8 mouse cellular contexts compared by ENCODE assay signal in the genomic region with DNA sequence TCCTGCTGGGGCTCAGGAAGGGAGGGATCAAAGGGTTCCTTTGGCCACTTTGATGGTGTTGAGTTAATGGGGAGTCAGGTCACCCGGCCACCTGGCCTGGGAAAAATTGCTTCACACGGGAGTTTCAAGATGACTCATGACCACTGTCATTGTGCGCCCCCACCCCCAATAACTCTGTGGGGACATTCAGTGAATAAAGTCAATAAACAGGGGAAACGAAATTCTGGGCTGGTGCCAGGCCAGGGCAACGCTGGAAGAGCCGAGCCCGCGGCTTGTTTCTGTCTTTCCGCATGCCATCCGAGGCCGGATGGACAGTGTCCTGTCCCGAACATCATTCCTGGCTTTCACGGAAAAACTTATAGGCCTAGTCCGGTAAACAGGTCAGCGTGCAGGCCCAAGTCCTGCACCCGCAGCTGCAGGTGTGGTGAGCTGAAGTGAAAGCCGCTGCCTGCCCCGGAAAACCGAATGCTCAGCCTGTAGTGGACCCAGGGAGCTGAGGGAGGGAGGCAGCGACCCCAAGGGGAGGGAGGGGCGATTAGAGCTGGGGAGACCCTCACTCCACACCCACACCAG. TPM values are rescaled to one million over a fixed set of nuclear protein-coding genes. Genes with fewer than 3 reads are reported as not detected.
DNase-seq lines count a peak whose midpoint lies in the region; ATAC-seq and TF ChIP-seq lines count a peak whose summit lies in the region.

No protein-coding gene starts in this region.

- H3K36me3 ChIP-seq in forebrain, embryonic 13.5 days (ENCODE audit: poor library complexity, severe bottlenecking): no peaks in the 10 kb centered on the region
- no peaks in the 10 kb centered on the region for H3K36me3 ChIP-seq in limb, embryonic 12.5 days
- H3K36me3 ChIP-seq in neural tube, embryonic 13.5 days: no peaks in the 10 kb centered on the region

- TF ChIP-seq CTCF in left cerebral cortex, adult 2 months (IDR thresholded peaks at IDR 0.05): no peak

- H3K4me2 ChIP-seq in forebrain, embryonic 13.5 days: peak overlapping the region; percentile 59
- peak overlapping the region; percentile 62 for H3K4me2 ChIP-seq in limb, embryonic 12.5 days
- H3K4me2 ChIP-seq in neural tube, embryonic 13.5 days: peak overlapping the region; percentile 58

- intact Hi-C loops in left cerebral cortex, adult 2 months (cut with DNase I): no loop called here

- no peak for DNase-seq in left cerebral cortex, adult 2 months (ENCODE audit: extremely low spot score in 1 of 2, low spot score in 2 of 2)
- DNase-seq in left cerebral cortex, adult 8-10 months (ENCODE audit: low spot score in 2 of 2): no peak
- no peak for DNase-seq in gastrocnemius, adult 8-10 months (ENCODE audit: low spot score in 2 of 2)
- no peak for DNase-seq in spleen, postnatal 10 days (ENCODE audit: low spot score in 2 of 2)
- no peak for DNase-seq in adrenal gland, postnatal 14 days

- peaks cover 85% of the 10 kb centered on the region for H3K27me3 ChIP-seq in forebrain, embryonic 13.5 days
- H3K27me3 ChIP-seq in limb, embryonic 12.5 days: peaks cover 92% of the 10 kb centered on the region
- H3K27me3 ChIP-seq in neural tube, embryonic 13.5 days: peaks cover 92% of the 10 kb centered on the region

- H3K4me3 ChIP-seq in left cerebral cortex, adult 2 months: peak overlapping the region; percentile 30
- H3K4me3 ChIP-seq in forebrain, embryonic 13.5 days: peak overlapping the region; percentile 38
- peak overlapping the region; percentile 39 for H3K4me3 ChIP-seq in limb, embryonic 12.5 days (replicated peaks)
- peak overlapping the region; percentile 36 for H3K4me3 ChIP-seq in neural tube, embryonic 13.5 days

- WGBS in forebrain, embryonic 13.5 days: 4% methylated on average over 21 of the region's 21 CpGs
- WGBS in limb, embryonic 12.5 days: 4% methylated on average over 21 of the region's 21 CpGs
- WGBS in neural tube, embryonic 13.5 days: 2% methylated on average over 21 of the region's 21 CpGs

- ATAC-seq in forebrain, embryonic 13.5 days: no peak
- no peak for ATAC-seq in limb, embryonic 12.5 days (ENCODE audit: insufficient number of reproducible peaks, insufficient read depth, low FRiP score, low TSS enrichment, low read depth)
- no peak for ATAC-seq in neural tube, embryonic 13.5 days (ENCODE audit: low read depth)

- H3K27ac ChIP-seq in left cerebral cortex, adult 2 months: no peak overlapping the region
- H3K27ac ChIP-seq in forebrain, embryonic 13.5 days: no peak overlapping the region
- H3K27ac ChIP-seq in limb, embryonic 12.5 days: no peak overlapping the region
- H3K27ac ChIP-seq in neural tube, embryonic 13.5 days (replicated peaks): no peak overlapping the region

- H3K9ac ChIP-seq in forebrain, embryonic 13.5 days: no peak overlapping the region
- peak overlapping the region; percentile 48; the same call in 1 of the 2 replicates for H3K9ac ChIP-seq in limb, embryonic 12.5 days (replicated peaks)
- H3K9ac ChIP-seq in neural tube, embryonic 13.5 days: peak overlapping the region; percentile 44; the same call in 1 of the 2 replicates

- H3K4me1 ChIP-seq in forebrain, embryonic 13.5 days: peaks cover 20% of the 10 kb centered on the region
- peaks cover 33% of the 10 kb centered on the region for H3K4me1 ChIP-seq in limb, embryonic 12.5 days (replicated peaks)
- H3K4me1 ChIP-seq in neural tube, embryonic 13.5 days (replicated peaks): peaks cover 22% of the 10 kb centered on the region

- H3K9me3 ChIP-seq in forebrain, embryonic 13.5 days (replicated peaks): no peaks in the 10 kb centered on the region
- H3K9me3 ChIP-seq in limb, embryonic 12.5 days: no peaks in the 10 kb centered on the region
- H3K9me3 ChIP-seq in neural tube, embryonic 13.5 days: no peaks in the 10 kb centered on the region; the same call in 1 of the 2 replicates

RNA-seq across cellular contexts. Expression of a gene that starts 9.3 kb away (rescaled TPM):
- total RNA-seq in left cerebral cortex, adult 2 months (2021): 1 to 10 TPM; 1.1 to 2.0 TPM
- 1 to 10 TPM; 1.0 to 2.1 (median 1.6) TPM for total RNA-seq in left cerebral cortex, adult 8-10 months (2022)
- 0.39 and 0.56 TPM in 2 replicates for polyA plus RNA-seq in forebrain, embryonic 13.5 days (2015; fragmentation: Nextera tagmentation; extraction: Ambion mirVana)
- polyA plus RNA-seq in limb, embryonic 12.5 days (2016; fragmentation: Nextera tagmentation; extraction: Ambion mirVana): 9.4 and 11.2 TPM in 2 replicates
- 1.5 and 2.2 TPM in 2 replicates for polyA plus RNA-seq in neural tube, embryonic 13.5 days (2015; fragmentation: Nextera tagmentation; extraction: Ambion mirVana)
- total RNA-seq in gastrocnemius, adult 8-10 months (2022): 1 to 10 TPM; 3.0 to 5.8 (median 3.9) TPM
- 2.5 TPM in 1 of 2 replicates, not detected in the other for total RNA-seq in adrenal gland, postnatal 14 days (2021)

RNA-seq across cellular contexts. Expression of a gene that starts 41.1 kb away (rescaled TPM):
- total RNA-seq in left cerebral cortex, adult 2 months (2021): 1 to 10 TPM; 1.1 to 1.8 TPM
- total RNA-seq in left cerebral cortex, adult 8-10 months (2022): 1 to 10 TPM in 1 of 4 experiments, under 1 TPM in 2, not detected in 1; 0.36 to 1.1 (median 0.93) TPM
- polyA plus RNA-seq in forebrain, embryonic 13.5 days (2015; fragmentation: Nextera tagmentation; extraction: Ambion mirVana): 5.1 and 6.0 TPM in 2 replicates
- polyA plus RNA-seq in limb, embryonic 12.5 days (2016; fragmentation: Nextera tagmentation; extraction: Ambion mirVana): 3.9 and 4.3 TPM in 2 replicates
- polyA plus RNA-seq in neural tube, embryonic 13.5 days (2015; fragmentation: Nextera tagmentation; extraction: Ambion mirVana): 9.5 and 13.6 TPM in 2 replicates
- not detected for total RNA-seq in gastrocnemius, adult 8-10 months (2022)
- 0.41 TPM in 2 replicates for total RNA-seq in adrenal gland, postnatal 14 days (2021)

RNA-seq across cellular contexts. Expression of a gene that starts 45.1 kb away (rescaled TPM):
- 100 to 1,000 TPM; 260 to 297 TPM for total RNA-seq in left cerebral cortex, adult 2 months (2021)
- total RNA-seq in left cerebral cortex, adult 8-10 months (2022): 100 to 1,000 TPM; 207 to 234 (median 219) TPM
- 10.0 and 18.2 TPM in 2 replicates for polyA plus RNA-seq in forebrain, embryonic 13.5 days (2015; fragmentation: Nextera tagmentation; extraction: Ambion mirVana)
- 5.2 and 6.8 TPM in 2 replicates for polyA plus RNA-seq in limb, embryonic 12.5 days (2016; fragmentation: Nextera tagmentation; extraction: Ambion mirVana)
- 14.1 and 19.2 TPM in 2 replicates for polyA plus RNA-seq in neural tube, embryonic 13.5 days (2015; fragmentation: Nextera tagmentation; extraction: Ambion mirVana)
- under 1 TPM in 3 of 4 experiments, not detected in 1; 0.29 to 0.48 (median 0.47) TPM for total RNA-seq in gastrocnemius, adult 8-10 months (2022)
- total RNA-seq in adrenal gland, postnatal 14 days (2021): 3.4 and 4.5 TPM in 2 replicates

RNA-seq across cellular contexts. Expression of a gene that starts 48.6 kb away (rescaled TPM):
- 100 to 1,000 TPM; 801 to 836 TPM for total RNA-seq in left cerebral cortex, adult 2 months (2021)
- total RNA-seq in left cerebral cortex, adult 8-10 months (2022): 100 to 1,000 TPM; 759 to 812 (median 777) TPM
- polyA plus RNA-seq in forebrain, embryonic 13.5 days (2015; fragmentation: Nextera tagmentation; extraction: Ambion mirVana): 115 and 120 TPM in 2 replicates
- 31.7 and 34.2 TPM in 2 replicates for polyA plus RNA-seq in limb, embryonic 12.5 days (2016; fragmentation: Nextera tagmentation; extraction: Ambion mirVana)
- polyA plus RNA-seq in neural tube, embryonic 13.5 days (2015; fragmentation: Nextera tagmentation; extraction: Ambion mirVana): 163 and 189 TPM in 2 replicates
- total RNA-seq in gastrocnemius, adult 8-10 months (2022): 1 to 10 TPM; 1.7 to 2.7 (median 2.3) TPM
- total RNA-seq in adrenal gland, postnatal 14 days (2021): 12.1 and 15.2 TPM in 2 replicates

Comparison
In these comparisons a context has a peak if more than half of its experiments do, and no peak if none do; other contexts are left out.
1. RNA of a gene that starts 45.1 kb away (total RNA-seq): 260 to 297 TPM in left cerebral cortex, adult 2 months and 207 to 234 TPM in left cerebral cortex, adult 8-10 months; 3.4 to 4.5 TPM in adrenal gland, postnatal 14 days and 0.29 to 0.48 TPM in gastrocnemius, adult 8-10 months; every median in the first group is over 10 times any median in the second.
2. Peak in every context shown above with its lines, with median percentiles within 50 percentile points of each other: H3K4me3 ChIP-seq and H3K4me2 ChIP-seq.